Mouse (Mus musculus) left cerebral cortex, postnatal 25 days (tissue): Measurements from ENCODE around the gene Jmjd6. TPM values are rescaled to one million over a fixed set of nuclear protein-coding genes. Genes with fewer than 3 reads are reported as not detected.

Experiments
- DNase-seq, 2 experiments: peaks; one replicate each; pipeline ENCODE4 v3.0.0; 2022; ENCODE audit warnings: low spot score in 2 of 2, mixed read lengths in 1 of 2
- intact Hi-C: fragments of 180-260 bp; cut with DNase I; formaldehyde crosslinking; loops from one replicate; pipeline ENCODE4 v1.15.1; 2025
- total RNA-seq, 2 experiments: library from RNA; stranded (reverse); gene quantifications; 2 replicates each; pipeline ENCODE4 v1.2.3; 2021

The Jmjd6 gene
- 10 to 100 TPM; 34.0 TPM for total RNA-seq

GRCm38 (mm10) chr11:116843261-116844233, at the start of gene Jmjd6, which contains the start of gene Mettl23:
Gene Jmjd6 (minus strand): TSS chr11:116843449.
Gene Mettl23 (plus strand): TSS chr11:116843278.
- intact Hi-C loops: loop anchor here (1.0 kb wide), 1 partner anchor 10 kb away; the partner anchor contains the start of gene Srsf2
- DNase-seq: peak; percentile 97 to 99

- intact Hi-C loops: loop anchor here (5.0 to 10.0 kb wide), 2 partner anchors 115 to 288 kb away; no protein-coding TSS in a partner anchor
- DNase-seq: no peak
Measured at GRCm38 (mm10) chr11:116887136-116887535, 43.9 kb upstream of the Jmjd6 start.

- DNase-seq: peak; percentile 82 to 87
- intact Hi-C loops: loop anchor here (1.0 to 10.0 kb wide), 3 partner anchors 117 to 289 kb away; no protein-coding TSS in a partner anchor
Measured at GRCm38 (mm10) chr11:116885275-116886151, 42.3 kb upstream of the Jmjd6 start.

- intact Hi-C loops: loop anchor here (10.0 kb wide), 1 partner anchor 291 kb away; no protein-coding TSS in a partner anchor
Measured at GRCm38 (mm10) chr11:116884061-116884460, 40.8 kb upstream of the Jmjd6 start.

GRCm38 (mm10) chr11:116882446-116882845, 39.2 kb upstream of the Jmjd6 start:
- no peak for DNase-seq
- intact Hi-C loops: loop anchor here (10.0 kb wide), 1 partner anchor 292 kb away; no protein-coding TSS in a partner anchor

More at GRCm38 (mm10) chr11:116884061-116884460, 40.8 kb upstream of the Jmjd6 start:
- DNase-seq: no peak

GRCm38 (mm10) chr11:116881440-116881839, 38.2 kb upstream of the Jmjd6 start:
- DNase-seq: peak; percentile 18 to 69
- intact Hi-C loops: loop anchor here (10.0 kb wide), 1 partner anchor 293 kb away; no protein-coding TSS in a partner anchor

GRCm38 (mm10) chr11:116880839-116881238, 37.6 kb upstream of the Jmjd6 start:
- intact Hi-C loops: loop anchor here (10.0 kb wide), 1 partner anchor 294 kb away; no protein-coding TSS in a partner anchor
- peak; percentile 18 to 71 for DNase-seq

- no peak for DNase-seq
- intact Hi-C loops: no loop called here
Measured at GRCm38 (mm10) chr11:116878454-116878853, 35.2 kb upstream of the Jmjd6 start.

- intact Hi-C loops: no loop called here
- peak; percentile 44 to 84 for DNase-seq
Measured at GRCm38 (mm10) chr11:116873987-116874386, 30.7 kb upstream of the Jmjd6 start.

GRCm38 (mm10) chr11:116871538-116871937, 28.3 kb upstream of the Jmjd6 start:
- DNase-seq: no peak
- intact Hi-C loops: no loop called here

- intact Hi-C loops: no loop called here
- DNase-seq: no peak
Measured at GRCm38 (mm10) chr11:116869641-116870040, 26.4 kb upstream of the Jmjd6 start.

- DNase-seq: no peak
- intact Hi-C loops: no loop called here
Measured at GRCm38 (mm10) chr11:116869223-116869622, 26.0 kb upstream of the Jmjd6 start.

- DNase-seq: peak in 1 of 2 experiments; percentile 36
Measured at GRCm38 (mm10) chr11:116868129-116868528, 24.9 kb upstream of the Jmjd6 start.

GRCm38 (mm10) chr11:116865945-116866585, 22.8 kb upstream of the Jmjd6 start:
- DNase-seq: no peak
- intact Hi-C loops: no loop called here

More at GRCm38 (mm10) chr11:116868129-116868528, 24.9 kb upstream of the Jmjd6 start:
- intact Hi-C loops: no loop called here

- no peak for DNase-seq
- intact Hi-C loops: no loop called here
Measured at GRCm38 (mm10) chr11:116864444-116864843, 21.2 kb upstream of the Jmjd6 start.

GRCm38 (mm10) chr11:116857183-116857850, 14.1 kb upstream of the Jmjd6 start:
- no peak for DNase-seq
- intact Hi-C loops: no loop called here

GRCm38 (mm10) chr11:116854279-116854678, 11.0 kb upstream of the Jmjd6 start:
- DNase-seq: no peak
- intact Hi-C loops: no loop called here

- peak; percentile 98 to 99 for DNase-seq
- intact Hi-C loops: loop anchor here (1.0 kb wide), 1 partner anchor 10 kb away; the partner anchor contains the start of genes Jmjd6 and Mettl23
Measured at GRCm38 (mm10) chr11:116853512-116853928, 10.3 kb upstream of the Jmjd6 start.
